Mouse (Mus musculus): ENCODE results near the gene S100g. TPM values are rescaled to one million over a fixed set of nuclear protein-coding genes. Genes with fewer than 3 reads are reported as not detected.

Gene S100g
- not detected in 2 replicates for polyA plus RNA-seq (2015; fragmentation: Nextera tagmentation; extraction: Ambion mirVana)

- peaks cover 9% of the 10 kb centered on the region; the same call in 1 of the 2 replicates for H3K27me3 ChIP-seq
- H3K36me3 ChIP-seq, result no peaks in the 10 kb centered on the region
- no peak within 1 kb of the TSS for H3K4me2 ChIP-seq (replicated peaks)
- H3K4me1 ChIP-seq, result no peaks in the 10 kb centered on the region
- 56% methylated on average over 3 of the region's 3 CpGs for WGBS
- H3K9me3 ChIP-seq, result no peaks in the 10 kb centered on the region
- ATAC-seq (ENCODE audit: low FRiP score, low read depth), result no peak
- H3K9ac ChIP-seq, result no peak within 1 kb of the TSS
- H3K27ac ChIP-seq, result no peak within 1 kb of the TSS
- no peak within 1 kb of the TSS for H3K4me3 ChIP-seq
These were observed at the start of gene S100g for GRCm38 (mm10) chrX:162964383-162964782. Gene S100g (minus strand): TSS chrX:162964599.

GRCm38 (mm10) chrX:162992121-162992520 is 27.7 kb upstream of the S100g start:
- Histone ChIP-seq H3K27me3 (peaks cover 8% of the 10 kb centered on the region; the same call in 1 of the 2 replicates), H3K4me3 (no peak overlapping the region), H3K9ac (no peak overlapping the region), H3K9me3 (no peaks in the 10 kb centered on the region), H3K27ac (no peak overlapping the region), H3K4me1 (no peaks in the 10 kb centered on the region), H3K36me3 (0 out of 2 replicates have a peak, but pooled peaks cover 6% of the 10 kb centered on the region), H3K4me2 (replicated peaks) (no peak overlapping the region)
- no peak for ATAC-seq (ENCODE audit: low FRiP score, low read depth)
- WGBS, result 66% methylated on average over 3 of the region's 3 CpGs

DNA sequence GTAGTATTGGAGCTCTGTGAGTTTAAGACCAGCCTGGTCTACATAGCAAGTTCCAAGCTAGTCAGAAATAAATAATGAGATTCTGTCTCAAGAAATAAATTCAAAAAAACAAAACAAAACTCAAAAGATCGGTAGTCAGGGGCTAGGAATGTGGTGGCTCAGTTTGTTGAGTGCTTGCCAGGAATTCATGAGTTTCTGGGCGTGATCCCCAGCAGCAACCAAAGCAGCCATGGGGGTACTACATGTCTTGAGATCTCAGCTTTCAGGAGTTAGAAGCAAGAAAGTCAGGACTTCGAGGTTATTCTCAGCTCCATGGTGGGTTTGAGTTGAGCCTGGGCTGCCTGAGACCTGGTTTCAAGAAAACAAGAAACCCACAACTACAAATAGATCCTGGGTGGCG is 27.0 kb upstream of the S100g start:
- Histone ChIP-seq H3K36me3 (no peaks in the 10 kb centered on the region), H3K27ac (no peak overlapping the region), H3K27me3 (peaks cover 8% of the 10 kb centered on the region; the same call in 1 of the 2 replicates), H3K4me2 (replicated peaks) (no peak overlapping the region), H3K4me1 (no peaks in the 10 kb centered on the region), H3K9me3 (no peaks in the 10 kb centered on the region), H3K9ac (no peak overlapping the region), H3K4me3 (no peak overlapping the region)
- 84% methylated on average over 4 of the region's 4 CpGs for WGBS
- no peak for ATAC-seq (ENCODE audit: low FRiP score, low read depth)

- 90% methylated on average over 10 of the region's 10 CpGs for WGBS
- Histone ChIP-seq H3K27me3 (no peaks in the 10 kb centered on the region; the same call in 1 of the 2 replicates), H3K36me3 (peaks cover 5% of the 10 kb centered on the region; the same call in 1 of the 2 replicates), H3K9ac (no peak overlapping the region), H3K9me3 (no peaks in the 10 kb centered on the region), H3K4me3 (no peak overlapping the region), H3K4me1 (no peaks in the 10 kb centered on the region), H3K27ac (no peak overlapping the region), H3K4me2 (replicated peaks) (no peak overlapping the region)
- no peak for ATAC-seq (ENCODE audit: low FRiP score, low read depth)
These were observed 22.6 kb upstream of the S100g start for GRCm38 (mm10) chrX:162986876-162987495.

GRCm38 (mm10) chrX:162976194-162976593 is 11.8 kb upstream of the S100g start:
- H3K27me3 ChIP-seq, result no peaks in the 10 kb centered on the region
- WGBS, result 75% methylated on average over 3 of the region's 3 CpGs
- H3K4me3 ChIP-seq, result no peak overlapping the region
- no peak overlapping the region for H3K9ac ChIP-seq
- H3K9me3 ChIP-seq, result no peaks in the 10 kb centered on the region
- no peak overlapping the region for H3K27ac ChIP-seq
- H3K36me3 ChIP-seq, result peaks cover 5% of the 10 kb centered on the region; the same call in 1 of the 2 replicates
- H3K4me2 ChIP-seq (replicated peaks), result no peak overlapping the region
- no peaks in the 10 kb centered on the region for H3K4me1 ChIP-seq
- ATAC-seq (ENCODE audit: low FRiP score, low read depth), result no peak

- H3K9me3 ChIP-seq, result no peaks in the 10 kb centered on the region
- no peaks in the 10 kb centered on the region for H3K36me3 ChIP-seq
- WGBS, result 81% methylated on average over 8 of the region's 8 CpGs
- H3K9ac ChIP-seq, result no peak overlapping the region
- ATAC-seq (ENCODE audit: low FRiP score, low read depth), result no peak
- H3K27ac ChIP-seq, result no peak overlapping the region
- no peaks in the 10 kb centered on the region for H3K4me1 ChIP-seq
- no peak overlapping the region for H3K4me3 ChIP-seq
- H3K27me3 ChIP-seq, result peaks cover 14% of the 10 kb centered on the region; the same call in 1 of the 2 replicates
- no peak overlapping the region for H3K4me2 ChIP-seq (replicated peaks)
These were observed 3.1 kb upstream of the S100g start for GRCm38 (mm10) chrX:162967456-162967855.

- ATAC-seq (ENCODE audit: low FRiP score, low read depth), result no peak
- Histone ChIP-seq H3K9me3 (no peaks in the 10 kb centered on the region), H3K4me2 (replicated peaks) (no peak overlapping the region), H3K27ac (no peak overlapping the region), H3K9ac (no peak overlapping the region), H3K36me3 (no peaks in the 10 kb centered on the region), H3K4me3 (no peak overlapping the region), H3K27me3 (peaks cover 9% of the 10 kb centered on the region; the same call in 1 of the 2 replicates), H3K4me1 (no peaks in the 10 kb centered on the region)
- 52% methylated on average over 4 of the region's 4 CpGs for WGBS
These were observed 559 bp downstream of the S100g start for GRCm38 (mm10) chrX:162963840-162964239.

- Histone ChIP-seq H3K27ac (no peak overlapping the region), H3K4me3 (no peak overlapping the region), H3K9ac (no peak overlapping the region), H3K36me3 (no peaks in the 10 kb centered on the region), H3K4me1 (no peaks in the 10 kb centered on the region), H3K27me3 (peaks cover 6% of the 10 kb centered on the region; the same call in 1 of the 2 replicates), H3K9me3 (no peaks in the 10 kb centered on the region), H3K4me2 (replicated peaks) (no peak overlapping the region)
- 93% methylated on average over 3 of the region's 3 CpGs for WGBS
- no peak for ATAC-seq (ENCODE audit: low FRiP score, low read depth)
These were observed 6.5 kb downstream of the S100g start for GRCm38 (mm10) chrX:162957921-162958320.

GRCm38 (mm10) chrX:162949811-162950439 is 14.5 kb downstream of the S100g start:
- no peak overlapping the region for H3K4me3 ChIP-seq
- H3K4me1 ChIP-seq, result no peaks in the 10 kb centered on the region
- H3K9me3 ChIP-seq, result no peaks in the 10 kb centered on the region
- no peaks in the 10 kb centered on the region for H3K36me3 ChIP-seq
- H3K4me2 ChIP-seq (replicated peaks), result no peak overlapping the region
- H3K27ac ChIP-seq, result no peak overlapping the region
- WGBS, result 37% methylated on average over 3 of the region's 3 CpGs
- H3K27me3 ChIP-seq, result no peaks in the 10 kb centered on the region
- H3K9ac ChIP-seq, result no peak overlapping the region
- no peak for ATAC-seq (ENCODE audit: low FRiP score, low read depth)

- no peak overlapping the region for H3K9ac ChIP-seq
- no peak for ATAC-seq (ENCODE audit: low FRiP score, low read depth)
- no peaks in the 10 kb centered on the region for H3K4me1 ChIP-seq
- peaks cover 9% of the 10 kb centered on the region; the same call in 1 of the 2 replicates for H3K27me3 ChIP-seq
- no peak overlapping the region for H3K4me2 ChIP-seq (replicated peaks)
- H3K36me3 ChIP-seq, result peaks cover 23% of the 10 kb centered on the region
- H3K4me3 ChIP-seq, result no peak overlapping the region
- no peak overlapping the region for H3K27ac ChIP-seq
- WGBS, result 77% methylated on average over 1 of the region's 1 CpGs
- no peaks in the 10 kb centered on the region for H3K9me3 ChIP-seq
These were observed 22.4 kb downstream of the S100g start for GRCm38 (mm10) chrX:162942027-162942426.

- no peak overlapping the region for H3K9ac ChIP-seq
- 86% methylated on average over 2 of the region's 2 CpGs for whole genome bisulfite sequencing
- no peak overlapping the region for H3K4me3 ChIP-seq
- no peak overlapping the region for H3K27ac ChIP-seq
- peaks cover 42% of the 10 kb centered on the region for H3K36me3 ChIP-seq
- H3K27me3 ChIP-seq, result no peaks in the 10 kb centered on the region
- H3K4me1 ChIP-seq, result no peaks in the 10 kb centered on the region
- no peaks in the 10 kb centered on the region for H3K9me3 ChIP-seq
- no peak for ATAC-seq (ENCODE audit: low FRiP score, low read depth)
- H3K4me2 ChIP-seq (replicated peaks), result no peak overlapping the region
These were observed 32.9 kb downstream of the S100g start for GRCm38 (mm10) chrX:162931467-162931866.

DNA sequence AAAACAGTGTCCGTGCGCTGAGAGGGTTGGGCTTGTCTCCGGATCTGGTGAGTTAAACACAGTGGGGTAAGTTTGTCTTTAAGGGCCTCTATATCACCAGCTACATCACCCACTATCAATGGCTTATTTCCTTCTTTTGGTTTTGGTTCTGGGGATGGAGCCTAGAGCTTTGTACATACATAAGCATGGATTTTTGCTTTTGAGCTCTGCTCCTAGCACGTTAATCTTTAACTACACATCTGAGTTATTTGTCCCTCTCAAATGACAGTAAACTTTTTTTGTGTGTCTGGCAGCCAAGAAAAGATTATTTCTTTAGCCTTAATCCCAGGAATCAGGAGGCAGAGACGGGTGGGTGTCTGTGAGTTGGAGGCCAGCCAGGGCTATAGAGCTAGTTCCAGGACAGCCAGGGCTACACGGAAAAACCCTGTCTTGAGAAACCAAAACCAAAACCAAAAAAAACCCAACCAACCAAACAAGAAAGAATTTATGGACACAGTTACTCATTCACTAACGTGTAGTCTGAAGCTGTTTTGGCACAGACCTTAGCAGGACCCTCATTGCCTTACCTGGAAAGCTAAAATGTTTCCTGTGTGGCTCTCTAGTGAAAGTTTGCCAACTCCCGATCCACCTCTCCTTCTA is 42.8 kb downstream of the S100g start:
- Histone ChIP-seq H3K4me1 (no peaks in the 10 kb centered on the region), H3K27ac (no peak overlapping the region), H3K9me3 (no peaks in the 10 kb centered on the region), H3K4me3 (no peak overlapping the region), H3K4me2 (replicated peaks) (no peak overlapping the region), H3K27me3 (no peaks in the 10 kb centered on the region), H3K9ac (no peak overlapping the region), H3K36me3 (peaks cover 30% of the 10 kb centered on the region)
- 78% methylated on average over 8 of the region's 8 CpGs for WGBS
- ATAC-seq (ENCODE audit: low FRiP score, low read depth), result no peak
